Mouse (Mus musculus): ENCODE results near the gene Znhit6.

GRCm38 (mm10) chr3:145651029-145651977 is 75.3 kb downstream of the Znhit6 start:
- TF ChIP-seq CTCF (conservative IDR thresholded peaks at IDR 0.05 in 1 of 2, IDR thresholded peaks at IDR 0.05 in 1 of 2; ENCODE audit: low read depth in 2 of 2, low read length in 2 of 2) (no peak), POLR2A (IDR thresholded peaks at IDR 0.05; ENCODE audit: low read depth, low read length) (no peak), E2F4 (IDR thresholded peaks at IDR 0.05; ENCODE audit: insufficient replicate concordance, low read depth, low read length) (no peak)
